ENCODE assay signal across 8 mouse cellular contexts in genomic region chr11:6654903-6655302, GRCm38 (mm10). TPM values are rescaled to one million over a fixed set of nuclear protein-coding genes. Genes with fewer than 3 reads are reported as not detected.
DNase-seq lines count a peak whose midpoint lies in the region; ATAC-seq lines count a peak whose summit lies in the region.

No protein-coding gene starts in this region.

- no peaks in the 10 kb centered on the region for H3K36me3 ChIP-seq in forebrain, embryonic 11.5 days (ENCODE audit: control insufficient read depth, insufficient read depth, low read length)
- no peaks in the 10 kb centered on the region for H3K36me3 ChIP-seq in hindbrain, embryonic 14.5 days (replicated peaks; ENCODE audit: control insufficient read depth, insufficient read depth)

- no peak overlapping the region for H3K4me2 ChIP-seq in forebrain, embryonic 11.5 days (ENCODE audit: low read depth, low read length, severe bottlenecking)
- no peak overlapping the region for H3K4me2 ChIP-seq in hindbrain, embryonic 14.5 days (replicated peaks)

- H3K4me3 ChIP-seq in forebrain, embryonic 11.5 days (ENCODE audit: low read depth, low read length): no peak overlapping the region
- no peak overlapping the region for H3K4me3 ChIP-seq in hindbrain, embryonic 14.5 days (replicated peaks; ENCODE audit: low read length)

- no peaks in the 10 kb centered on the region for H3K27me3 ChIP-seq in forebrain, embryonic 11.5 days (ENCODE audit: control insufficient read depth, insufficient read depth, low read length)
- H3K27me3 ChIP-seq in hindbrain, embryonic 14.5 days (ENCODE audit: control insufficient read depth, insufficient read depth, low read length): no peaks in the 10 kb centered on the region

- WGBS in forebrain, embryonic 11.5 days: 2% methylated on average over 2 of the region's 2 CpGs
- WGBS in hindbrain, embryonic 14.5 days: 1% methylated on average over 2 of the region's 2 CpGs

- DNase-seq in MN1 (ENCODE audit: low spot score): peak; percentile 88
- DNase-seq in c-Kit-positive CD71-negative TER-119-negative erythroid progenitor cells, embryonic 14.5 days (ENCODE audit: low read depth): peak; percentile 86
- peak; percentile 85 for DNase-seq in forebrain, embryonic 11.5 days (ENCODE audit: low spot score)
- DNase-seq in hindbrain, embryonic 14.5 days (ENCODE audit: low spot score): peak; percentile 98
- DNase-seq in layer of hippocampus, postnatal 25 days (ENCODE audit: extremely low spot score in 1 of 2, low spot score in 1 of 2): peak; percentile 57 to 95
- peak; percentile 93 to 94 for DNase-seq in right cerebral cortex, postnatal 10 days (ENCODE audit: low spot score in 2 of 2)
- peak; percentile 53 for DNase-seq in yolk sac, embryonic 10.5 days (ENCODE audit: low spot score)

- H3K4me1 ChIP-seq in forebrain, embryonic 11.5 days (replicated peaks; ENCODE audit: control insufficient read depth, insufficient read depth, low read length): no peaks in the 10 kb centered on the region
- peaks cover 6% of the 10 kb centered on the region; the same call in 1 of the 2 replicates for H3K4me1 ChIP-seq in hindbrain, embryonic 14.5 days (replicated peaks; ENCODE audit: control insufficient read depth, insufficient read depth, low read length)

- H3K9me3 ChIP-seq in forebrain, embryonic 11.5 days (ENCODE audit: control insufficient read depth, low read length): no peaks in the 10 kb centered on the region
- H3K9me3 ChIP-seq in hindbrain, embryonic 14.5 days (ENCODE audit: control insufficient read depth, low read length): no peaks in the 10 kb centered on the region

- H3K9ac ChIP-seq in forebrain, embryonic 11.5 days (ENCODE audit: low read length): no peak overlapping the region
- H3K9ac ChIP-seq in hindbrain, embryonic 14.5 days: no peak overlapping the region

- ATAC-seq in forebrain, embryonic 11.5 days (replicated peaks; ENCODE audit: low FRiP score): peak; percentile 67
- ATAC-seq in hindbrain, embryonic 14.5 days (ENCODE audit: low FRiP score): peak; percentile 85
- peak; percentile 64 for ATAC-seq in megakaryocyte, adult 5-6 weeks (ENCODE audit: poor library complexity, severe bottlenecking)

- H3K27ac ChIP-seq in forebrain, embryonic 11.5 days (ENCODE audit: low read depth, low read length): no peak overlapping the region
- H3K27ac ChIP-seq in hindbrain, embryonic 14.5 days: no peak overlapping the region

RNA-seq across cellular contexts. Expression of gene Ramp3, which starts 3.4 kb away (rescaled TPM):
- 3.5 and 3.9 TPM in 2 replicates for polyA plus RNA-seq in forebrain, embryonic 11.5 days (2014; fragmentation: Nextera tagmentation; extraction: Ambion mirVana)
- polyA plus RNA-seq in hindbrain, embryonic 14.5 days (2014; fragmentation: Nextera tagmentation; extraction: Ambion mirVana): 22.1 and 26.7 TPM in 2 replicates
- total RNA-seq in layer of hippocampus, postnatal 25 days (2021): 1 to 10 TPM; 4.7 to 7.4 TPM
- 0.30 TPM in 1 of 2 replicates, not detected in the other for total RNA-seq in megakaryocyte, adult 5-6 weeks (2015)
- total RNA-seq in megakaryocyte, adult 5-6 weeks (2017): 0.11 TPM in 1 of 2 replicates, not detected in the other

RNA-seq across cellular contexts. Expression of gene Wap, which starts 16.5 kb away (rescaled TPM):
- not detected in 2 replicates for polyA plus RNA-seq in forebrain, embryonic 11.5 days (2014; fragmentation: Nextera tagmentation; extraction: Ambion mirVana)
- polyA plus RNA-seq in hindbrain, embryonic 14.5 days (2014; fragmentation: Nextera tagmentation; extraction: Ambion mirVana): not detected in 2 replicates
- total RNA-seq in layer of hippocampus, postnatal 25 days (2021): not detected
- total RNA-seq in megakaryocyte, adult 5-6 weeks (2015): not detected in 2 replicates
- not detected in 2 replicates for total RNA-seq in megakaryocyte, adult 5-6 weeks (2017)

RNA-seq across cellular contexts. Expression of gene Tbrg4, which starts 29.0 kb away (rescaled TPM):
- 53.0 TPM in 2 replicates for polyA plus RNA-seq in forebrain, embryonic 11.5 days (2014; fragmentation: Nextera tagmentation; extraction: Ambion mirVana)
- polyA plus RNA-seq in hindbrain, embryonic 14.5 days (2014; fragmentation: Nextera tagmentation; extraction: Ambion mirVana): 25.7 and 26.5 TPM in 2 replicates
- 10 to 100 TPM; 45.0 to 53.0 TPM for total RNA-seq in layer of hippocampus, postnatal 25 days (2021)
- 15.3 and 17.3 TPM in 2 replicates for total RNA-seq in megakaryocyte, adult 5-6 weeks (2015)
- total RNA-seq in megakaryocyte, adult 5-6 weeks (2017): 9.4 and 10.6 TPM in 2 replicates

RNA-seq across cellular contexts. Expression of gene Nacad, which starts 49.0 kb away (rescaled TPM):
- 28.4 and 29.3 TPM in 2 replicates for polyA plus RNA-seq in forebrain, embryonic 11.5 days (2014; fragmentation: Nextera tagmentation; extraction: Ambion mirVana)
- polyA plus RNA-seq in hindbrain, embryonic 14.5 days (2014; fragmentation: Nextera tagmentation; extraction: Ambion mirVana): 75.2 and 75.9 TPM in 2 replicates
- 10 to 100 TPM; 43.8 to 44.9 TPM for total RNA-seq in layer of hippocampus, postnatal 25 days (2021)
- total RNA-seq in megakaryocyte, adult 5-6 weeks (2015): 0.23 TPM in 1 of 2 replicates, not detected in the other
- not detected in 2 replicates for total RNA-seq in megakaryocyte, adult 5-6 weeks (2017)

Comparison
In these comparisons a context has a peak if more than half of its experiments do, and no peak if none do; other contexts are left out.
1. RNA of gene Ramp3, which starts 3.4 kb away (total RNA-seq): 4.7 to 7.4 TPM in layer of hippocampus, postnatal 25 days; 0.11 to 0.30 TPM in megakaryocyte, adult 5-6 weeks; every median in the first group is over 4 times any median in the second.
2. Peak in every context shown above with its lines, with median percentiles within 50 percentile points of each other: DNase-seq and ATAC-seq.